Mouse (Mus musculus): ENCODE results near the gene Mblac2. TPM values are rescaled to one million over a fixed set of nuclear protein-coding genes. Genes with fewer than 3 reads are reported as not detected.
"Not testable (repeated sequence)": the region's sequence is repeated elsewhere in the genome, so short reads cannot be mapped to it uniquely, and the experiment has no call there.

Gene Mblac2
- polyA plus RNA-seq, 1 experiment from 2014 or later: 23.8 TPM

GRCm38 (mm10) chr13:81713896-81714295, 2.8 kb downstream of the Mblac2 start:
- no peaks in the 10 kb centered on the region for H3K36me3 ChIP-seq (ENCODE audit: control insufficient read depth, insufficient read depth, low read length)
- no peak overlapping the region for H3K4me2 ChIP-seq (ENCODE audit: low read length)
- ATAC-seq: no peak
- H3K9ac ChIP-seq (ENCODE audit: low read length): no peak overlapping the region
- H3K4me3 ChIP-seq (ENCODE audit: low read depth, low read length): no peak overlapping the region
- no peak overlapping the region for H3K27ac ChIP-seq (ENCODE audit: low read depth, low read length)
- no peaks in the 10 kb centered on the region for H3K9me3 ChIP-seq (replicated peaks; ENCODE audit: control insufficient read depth, low read length)
- no peak for DNase-seq (ENCODE audit: low spot score)
- no peaks in the 10 kb centered on the region for H3K27me3 ChIP-seq (replicated peaks; ENCODE audit: control insufficient read depth, insufficient read depth, low read length)
- H3K4me1 ChIP-seq (ENCODE audit: control insufficient read depth, insufficient read depth, low read length): no peaks in the 10 kb centered on the region
- WGBS: 83% methylated on average over 1 of the region's 1 CpGs

- not testable (repeated sequence) for DNase-seq (ENCODE audit: low spot score); H3K27ac ChIP-seq (ENCODE audit: low read depth, low read length); H3K9ac ChIP-seq (ENCODE audit: low read length); H3K4me3 ChIP-seq (ENCODE audit: low read depth, low read length); ATAC-seq; H3K9me3 ChIP-seq (replicated peaks; ENCODE audit: control insufficient read depth, low read length); H3K4me2 ChIP-seq (ENCODE audit: low read length); H3K36me3 ChIP-seq (ENCODE audit: control insufficient read depth, insufficient read depth, low read length); H3K27me3 ChIP-seq (replicated peaks; ENCODE audit: control insufficient read depth, insufficient read depth, low read length); H3K4me1 ChIP-seq (ENCODE audit: control insufficient read depth, insufficient read depth, low read length)
- WGBS: 64% methylated on average over 12 of the region's 12 CpGs
These were observed 17.0 kb downstream of the Mblac2 start for GRCm38 (mm10) chr13:81728141-81728540.

- no peak overlapping the region for H3K4me2 ChIP-seq (ENCODE audit: low read length)
- H3K9me3 ChIP-seq (replicated peaks; ENCODE audit: control insufficient read depth, low read length): no peaks in the 10 kb centered on the region
- H3K4me3 ChIP-seq (ENCODE audit: low read depth, low read length): no peak overlapping the region
- WGBS: 90% methylated on average over 4 of the region's 4 CpGs
- no peaks in the 10 kb centered on the region for H3K36me3 ChIP-seq (ENCODE audit: control insufficient read depth, insufficient read depth, low read length)
- H3K9ac ChIP-seq (ENCODE audit: low read length): no peak overlapping the region
- DNase-seq (ENCODE audit: low spot score): no peak
- no peaks in the 10 kb centered on the region for H3K27me3 ChIP-seq (replicated peaks; ENCODE audit: control insufficient read depth, insufficient read depth, low read length)
- ATAC-seq: no peak
- no peak overlapping the region for H3K27ac ChIP-seq (ENCODE audit: low read depth, low read length)
- H3K4me1 ChIP-seq (ENCODE audit: control insufficient read depth, insufficient read depth, low read length): no peaks in the 10 kb centered on the region
These were observed 18.0 kb downstream of the Mblac2 start for GRCm38 (mm10) chr13:81729102-81729501.

GRCm38 (mm10) chr13:81730362-81730761, 19.2 kb downstream of the Mblac2 start:
- DNase-seq (ENCODE audit: low spot score): no peak
- H3K9ac ChIP-seq (ENCODE audit: low read length): no peak overlapping the region
- no peak for ATAC-seq
- H3K36me3 ChIP-seq (ENCODE audit: control insufficient read depth, insufficient read depth, low read length): no peaks in the 10 kb centered on the region
- no peaks in the 10 kb centered on the region for H3K4me1 ChIP-seq (ENCODE audit: control insufficient read depth, insufficient read depth, low read length)
- H3K27me3 ChIP-seq (replicated peaks; ENCODE audit: control insufficient read depth, insufficient read depth, low read length): no peaks in the 10 kb centered on the region
- H3K27ac ChIP-seq (ENCODE audit: low read depth, low read length): no peak overlapping the region
- no peak overlapping the region for H3K4me3 ChIP-seq (ENCODE audit: low read depth, low read length)
- 87% methylated on average over 1 of the region's 1 CpGs for WGBS
- H3K9me3 ChIP-seq (replicated peaks; ENCODE audit: control insufficient read depth, low read length): no peaks in the 10 kb centered on the region
- no peak overlapping the region for H3K4me2 ChIP-seq (ENCODE audit: low read length)

- no peak for DNase-seq (ENCODE audit: low spot score)
- no peak overlapping the region for H3K4me3 ChIP-seq (ENCODE audit: low read depth, low read length)
- no peak overlapping the region for H3K9ac ChIP-seq (ENCODE audit: low read length)
- no peaks in the 10 kb centered on the region for H3K4me1 ChIP-seq (ENCODE audit: control insufficient read depth, insufficient read depth, low read length)
- H3K36me3 ChIP-seq (ENCODE audit: control insufficient read depth, insufficient read depth, low read length): no peaks in the 10 kb centered on the region
- WGBS: 88% methylated on average over 5 of the region's 5 CpGs
- no peak overlapping the region for H3K4me2 ChIP-seq (ENCODE audit: low read length)
- H3K27me3 ChIP-seq (replicated peaks; ENCODE audit: control insufficient read depth, insufficient read depth, low read length): no peaks in the 10 kb centered on the region
- no peak overlapping the region for H3K27ac ChIP-seq (ENCODE audit: low read depth, low read length)
- H3K9me3 ChIP-seq (replicated peaks; ENCODE audit: control insufficient read depth, low read length): no peaks in the 10 kb centered on the region
- no peak for ATAC-seq
These were observed 25.5 kb downstream of the Mblac2 start for GRCm38 (mm10) chr13:81736606-81737005.

- H3K27ac ChIP-seq (ENCODE audit: low read depth, low read length): no peak overlapping the region
- no peak overlapping the region for H3K9ac ChIP-seq (ENCODE audit: low read length)
- H3K4me2 ChIP-seq (ENCODE audit: low read length): no peak overlapping the region
- H3K4me3 ChIP-seq (ENCODE audit: low read depth, low read length): no peak overlapping the region
- ATAC-seq: no peak
- 58% methylated on average over 3 of the region's 3 CpGs for WGBS
- DNase-seq (ENCODE audit: low spot score): no peak
- no peaks in the 10 kb centered on the region for H3K9me3 ChIP-seq (replicated peaks; ENCODE audit: control insufficient read depth, low read length)
- no peaks in the 10 kb centered on the region for H3K36me3 ChIP-seq (ENCODE audit: control insufficient read depth, insufficient read depth, low read length)
- no peaks in the 10 kb centered on the region for H3K4me1 ChIP-seq (ENCODE audit: control insufficient read depth, insufficient read depth, low read length)
- no peaks in the 10 kb centered on the region for H3K27me3 ChIP-seq (replicated peaks; ENCODE audit: control insufficient read depth, insufficient read depth, low read length)
These were observed 29.8 kb downstream of the Mblac2 start for GRCm38 (mm10) chr13:81740898-81741297.

DNA sequence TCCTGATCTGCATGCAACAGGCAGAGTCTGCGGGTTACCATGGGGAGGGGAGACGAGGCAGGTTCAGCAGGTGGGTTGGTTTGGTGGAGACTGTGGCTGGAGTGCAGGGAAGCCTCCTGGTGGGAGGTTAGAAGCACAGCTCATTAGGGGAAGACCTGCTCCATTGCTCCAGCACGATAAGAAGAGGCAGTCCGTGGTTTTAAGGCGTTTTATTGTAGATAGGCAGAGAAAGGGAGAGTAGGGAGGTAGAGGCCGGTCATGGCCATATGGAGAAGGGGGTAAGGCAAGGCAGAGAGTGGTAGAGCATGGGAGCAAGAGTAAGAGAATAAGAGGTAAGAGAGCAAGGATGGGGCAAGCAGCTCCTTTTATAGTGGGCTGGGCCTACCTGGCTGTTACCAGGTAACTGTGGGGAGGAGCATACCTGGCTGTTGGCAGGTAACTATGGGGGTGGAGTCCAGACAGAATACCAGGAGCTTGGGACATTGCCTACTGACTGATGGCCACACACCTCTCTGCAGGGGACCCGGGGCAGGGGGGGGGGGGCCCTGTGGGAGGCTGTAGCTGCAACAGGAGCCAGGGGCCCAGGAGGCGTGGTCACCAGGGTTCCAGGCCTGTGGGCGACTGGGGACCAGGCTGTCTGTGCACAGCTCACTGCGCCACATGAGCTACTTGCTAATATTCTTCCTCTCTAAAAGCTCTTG, 32.4 kb downstream of the Mblac2 start:
- Histone ChIP-seq H3K9me3 (replicated peaks; ENCODE audit: control insufficient read depth, low read length) (peaks cover 2% of the 10 kb centered on the region; the same call in 1 of the 2 replicates), H3K9ac (ENCODE audit: low read length) (no peak overlapping the region), H3K27me3 (replicated peaks; ENCODE audit: control insufficient read depth, insufficient read depth, low read length) (no peaks in the 10 kb centered on the region), H3K4me2 (ENCODE audit: low read length) (no peak overlapping the region), H3K36me3 (ENCODE audit: control insufficient read depth, insufficient read depth, low read length) (no peaks in the 10 kb centered on the region), H3K4me3 (ENCODE audit: low read depth, low read length) (no peak overlapping the region), H3K4me1 (ENCODE audit: control insufficient read depth, insufficient read depth, low read length) (no peaks in the 10 kb centered on the region), H3K27ac (ENCODE audit: low read depth, low read length) (no peak overlapping the region)
- DNase-seq (ENCODE audit: low spot score) (no peak), ATAC-seq (no peak)
- WGBS: 43% methylated on average over 10 of the region's 10 CpGs

DNA sequence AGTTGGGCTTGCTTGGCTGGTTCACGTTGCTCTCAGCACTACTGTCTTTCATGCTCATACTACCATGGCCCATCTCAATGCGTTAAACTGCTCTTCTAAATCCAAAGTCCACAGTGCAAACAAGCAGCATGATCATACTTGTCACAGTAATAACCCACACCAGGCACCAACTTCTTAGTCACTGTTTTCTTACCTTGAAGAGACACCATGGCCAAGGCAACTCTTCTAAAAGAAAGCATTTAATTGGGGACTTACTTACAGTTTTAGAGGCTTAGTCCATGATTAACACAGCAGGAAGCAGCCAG, 32.9 kb downstream of the Mblac2 start:
- Histone ChIP-seq H3K4me3 (ENCODE audit: low read depth, low read length) (no peak overlapping the region), H3K27me3 (replicated peaks; ENCODE audit: control insufficient read depth, insufficient read depth, low read length) (no peaks in the 10 kb centered on the region), H3K27ac (ENCODE audit: low read depth, low read length) (no peak overlapping the region), H3K36me3 (ENCODE audit: control insufficient read depth, insufficient read depth, low read length) (no peaks in the 10 kb centered on the region), H3K4me2 (ENCODE audit: low read length) (no peak overlapping the region), H3K4me1 (ENCODE audit: control insufficient read depth, insufficient read depth, low read length) (no peaks in the 10 kb centered on the region), H3K9me3 (replicated peaks; ENCODE audit: control insufficient read depth, low read length) (peaks cover 2% of the 10 kb centered on the region; the same call in 1 of the 2 replicates), H3K9ac (ENCODE audit: low read length) (no peak overlapping the region)
- DNase-seq (ENCODE audit: low spot score) (no peak), ATAC-seq (no peak)
- 32% methylated on average over 2 of the region's 2 CpGs for WGBS

- Histone ChIP-seq H3K9ac (ENCODE audit: low read length) (no peak overlapping the region), H3K4me1 (ENCODE audit: control insufficient read depth, insufficient read depth, low read length) (no peaks in the 10 kb centered on the region), H3K36me3 (ENCODE audit: control insufficient read depth, insufficient read depth, low read length) (no peaks in the 10 kb centered on the region), H3K9me3 (replicated peaks; ENCODE audit: control insufficient read depth, low read length) (no peaks in the 10 kb centered on the region), H3K4me3 (ENCODE audit: low read depth, low read length) (no peak overlapping the region), H3K27ac (ENCODE audit: low read depth, low read length) (no peak overlapping the region), H3K27me3 (replicated peaks; ENCODE audit: control insufficient read depth, insufficient read depth, low read length) (no peaks in the 10 kb centered on the region), H3K4me2 (ENCODE audit: low read length) (no peak overlapping the region)
- no peak for DNase-seq (ENCODE audit: low spot score)
- ATAC-seq: no peak
These were observed 43.7 kb downstream of the Mblac2 start for GRCm38 (mm10) chr13:81754878-81755277.
